Mouse (Mus musculus) liver, adult 2 months (tissue): ENCODE data around the gene Ccp110.

Experiments
- CTCF ChIP-seq: fragments of 200-500 bp; IDR thresholded peaks from 2 replicates; pipeline ENCODE4 v1.5.1; 2011; ENCODE audit warnings: low read depth, low read length, control low read depth
- POLR2A ChIP-seq: fragments of 200-500 bp; IDR thresholded peaks from 2 replicates; pipeline ENCODE4 v1.6.1; 2011; ENCODE audit warnings: low read length, control low read depth; ENCODE audit not compliant: insufficient read depth; ENCODE audit errors: extremely low read depth

DNA sequence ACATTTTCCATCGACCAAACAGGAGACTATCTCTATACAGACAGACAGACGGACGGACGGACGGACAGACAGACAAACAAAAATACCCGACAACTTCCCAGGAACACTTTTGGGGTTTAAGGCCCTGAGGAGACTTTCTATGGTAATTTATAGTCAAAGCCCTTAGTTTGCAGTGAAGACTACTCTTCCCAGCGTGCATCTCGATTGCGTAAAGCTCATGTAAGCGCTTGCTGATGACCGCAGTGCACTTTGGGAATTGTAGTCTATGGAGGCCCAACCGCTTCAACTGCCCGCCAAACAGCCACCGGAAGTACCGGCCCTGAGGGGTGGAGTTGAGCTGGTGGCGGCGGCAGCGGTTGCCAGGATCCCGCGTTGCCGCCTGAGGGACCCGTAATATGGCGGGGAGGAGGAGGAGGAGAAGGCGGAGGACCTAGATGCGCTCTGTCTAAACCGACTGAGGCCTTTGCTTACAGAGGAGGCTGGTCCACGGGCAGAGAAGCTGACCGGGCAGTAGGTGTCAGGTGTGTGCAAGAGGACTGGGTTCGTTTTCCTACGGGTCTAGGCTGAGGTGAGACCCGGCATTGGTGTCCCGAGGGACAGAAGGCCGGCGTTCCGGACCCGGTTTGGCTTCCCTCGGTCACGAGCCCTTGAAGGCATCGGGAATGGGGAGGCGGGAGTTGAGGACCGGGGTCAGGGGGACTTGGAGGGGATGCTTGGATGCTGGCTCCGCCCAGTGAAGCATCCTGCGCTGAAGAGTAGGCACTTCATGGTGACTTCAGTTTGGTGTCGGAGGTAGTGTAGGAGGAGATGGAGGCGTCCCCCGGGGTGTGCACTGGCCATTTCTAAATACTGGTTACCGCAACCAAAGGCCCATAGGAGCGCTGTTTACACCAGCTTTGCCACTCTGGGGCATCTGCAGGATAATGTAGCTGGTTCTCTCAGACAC, at the start of gene Ccp110:
- TF ChIP-seq CTCF, result no peak
- TF ChIP-seq POLR2A, result 0 out of 2 replicates have a peak, but pooled peaks have one; percentile 34
